Mouse (Mus musculus): ENCODE results near the gene Dhx38.

DNA sequence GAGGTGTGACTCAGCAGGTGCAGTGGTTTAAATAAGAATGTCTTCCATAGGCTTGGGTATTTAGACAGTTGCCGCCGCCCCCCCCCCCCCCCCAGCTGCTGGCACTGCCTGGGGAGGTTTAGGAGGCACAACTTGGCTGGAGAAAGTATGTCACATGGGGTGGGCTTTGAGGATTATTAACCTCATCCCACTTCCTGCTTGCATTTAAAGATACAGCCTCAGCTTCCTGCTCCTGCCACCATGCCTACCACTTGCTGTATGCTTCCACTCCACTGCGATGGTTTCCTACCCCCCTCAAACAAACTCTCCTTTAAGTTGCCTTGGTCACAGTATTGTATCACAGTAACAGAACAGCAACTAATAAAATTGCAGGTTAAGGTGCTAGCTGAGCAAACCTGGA lies 21.6 kb downstream of the Dhx38 start:
- no peak for TF ChIP-seq POLR2A (IDR thresholded peaks at IDR 0.05; ENCODE audit: insufficient read depth, low read depth, low read length)
- TF ChIP-seq EP300 (IDR thresholded peaks at IDR 0.05; ENCODE audit: insufficient read depth, low read depth, low read length) = no peak
